Mouse (Mus musculus) CH12.LX (cell line): ENCODE measurements at regions not wholly inside any gene's neighbourhood (a gene's known extent, or its start where the extent isn't known, plus 50 kb on each side); places are given as distances from the start of the nearest gene placed in this dataset.

ENCODE experiments used
- DNase-seq: peaks from one replicate; pipeline ENCODE4 v3.0.0-alpha.2; 2013; ENCODE audit errors: extremely low read depth
- H3K27ac ChIP-seq: 2 replicates; pipeline ENCODE4 v1.5.1; 2012; ENCODE audit warnings: low read depth, mild to moderate bottlenecking, control low read depth, moderate library complexity; ENCODE audit not compliant: insufficient read depth
- H3K27me3 ChIP-seq: replicated peaks from 2 replicates; pipeline ENCODE3; 2012; ENCODE audit warnings: inconsistent platforms
- H3K36me3 ChIP-seq, 2 experiments: replicated peaks in 1 of 2; 2 replicates each; pipeline versions ENCODE3 to v1.6.1; 2012; ENCODE audit warnings: inconsistent platforms in 1 of 2, low read length in 1 of 2, mild to moderate bottlenecking in 1 of 2, mixed read lengths in 1 of 2, moderate library complexity in 1 of 2; ENCODE audit not compliant: control insufficient read depth in 1 of 2, insufficient read depth in 1 of 2
- H3K4me1 ChIP-seq, 2 experiments: 2 replicates each; pipeline ENCODE4 v1.6.1; 2012; ENCODE audit warnings: inconsistent platforms in 1 of 2, moderate library complexity in 1 of 2; ENCODE audit not compliant: insufficient read depth in 2 of 2, control insufficient read depth in 1 of 2
- H3K4me2 ChIP-seq: 2 replicates; pipeline ENCODE4 v1.6.1; 2012; ENCODE audit warnings: low read depth, mild to moderate bottlenecking, control low read depth; ENCODE audit not compliant: poor library complexity, insufficient read depth, severe bottlenecking
- H3K4me3 ChIP-seq, 3 experiments: fragments of 150-350 bp in 1 of 3; sonication (generic) in 1 of 3; replicated peaks in 1 of 3; 2 replicates each; pipeline versions ENCODE3 to v1.5.1; 2011 to 2012; ENCODE audit warnings: low read depth in 2 of 3, low read length in 2 of 3, mild to moderate bottlenecking in 2 of 3, moderate library complexity in 2 of 3, control low read depth in 1 of 3, improper control_type of control experiment in 1 of 3, inconsistent platforms in 1 of 3, mixed read lengths in 1 of 3; ENCODE audit not compliant: poor library complexity in 1 of 3
- H3K79me2 ChIP-seq: replicated peaks from 2 replicates; pipeline ENCODE4 v1.6.1; 2012; ENCODE audit warnings: mild to moderate bottlenecking, moderate library complexity; ENCODE audit not compliant: control insufficient read depth, poor library complexity, insufficient read depth, severe bottlenecking; ENCODE audit errors: extremely low read depth
- H3K9ac ChIP-seq: 2 replicates; pipeline ENCODE4 v1.6.1; 2012; ENCODE audit warnings: low read depth, mild to moderate bottlenecking, control low read depth, moderate library complexity; ENCODE audit not compliant: insufficient read depth
- H3K9me3 ChIP-seq: replicated peaks from 2 replicates; pipeline ENCODE3; 2012; ENCODE audit warnings: low read length, inconsistent platforms, mixed read lengths
- CHD2 ChIP-seq: IDR thresholded peaks from 2 replicates; pipeline ENCODE4 v1.6.1; 2011; ENCODE audit warnings: low read length, improper control_type of control experiment
- CTCF ChIP-seq, 2 experiments: IDR thresholded peaks in 1 of 2; conservative IDR thresholded peaks in 1 of 2; 2 replicates each; pipeline ENCODE4 v1.5.1; 2011 to 2012; ENCODE audit warnings: low read depth in 2 of 2, low read length in 2 of 2, improper control_type of control experiment in 1 of 2, inconsistent platforms in 1 of 2, mild to moderate bottlenecking in 1 of 2, moderate library complexity in 1 of 2
- E2F4 ChIP-seq: IDR thresholded peaks from 2 replicates; pipeline ENCODE4 v1.6.1; 2011; ENCODE audit warnings: low read depth, low read length, improper control_type of control experiment; ENCODE audit not compliant: insufficient replicate concordance
- ELF1 ChIP-seq: IDR thresholded peaks from 2 replicates; pipeline ENCODE4 v1.6.1; 2014; ENCODE audit warnings: low read depth, mild to moderate bottlenecking, inconsistent platforms, low read length, improper control_type of control experiment
- ETS1 ChIP-seq: conservative IDR thresholded peaks from 2 replicates; pipeline ENCODE4 v1.6.1; 2012; ENCODE audit warnings: low read depth, mild to moderate bottlenecking, inconsistent platforms, low read length, improper control_type of control experiment, moderate library complexity
- GABPA ChIP-seq: IDR thresholded peaks from 2 replicates; pipeline ENCODE4 v1.6.1; 2012; ENCODE audit warnings: low read depth, low read length, improper control_type of control experiment, inconsistent platforms; ENCODE audit not compliant: insufficient replicate concordance
- HCFC1 ChIP-seq: IDR thresholded peaks from 2 replicates; pipeline ENCODE4 v1.6.1; 2012; ENCODE audit warnings: low read depth, mild to moderate bottlenecking, inconsistent platforms, low read length, improper control_type of control experiment
- IRF4 ChIP-seq: IDR thresholded peaks from 2 replicates; pipeline ENCODE4 v1.6.1; 2014; ENCODE audit warnings: low read depth, mild to moderate bottlenecking, inconsistent platforms, low read length, improper control_type of control experiment
- JUN ChIP-seq: IDR thresholded peaks from 2 replicates; pipeline ENCODE4 v1.6.1; 2011; ENCODE audit warnings: low read depth, mild to moderate bottlenecking, low read length, improper control_type of control experiment, moderate library complexity; ENCODE audit not compliant: insufficient read depth
- KAT2A ChIP-seq: IDR thresholded peaks from 2 replicates; pipeline ENCODE4 v1.6.1; 2012; ENCODE audit warnings: low read length, improper control_type of control experiment, inconsistent platforms; ENCODE audit not compliant: insufficient replicate concordance
- MAZ ChIP-seq: IDR thresholded peaks from 2 replicates; pipeline ENCODE4 v1.6.1; 2012; ENCODE audit warnings: low read depth, mild to moderate bottlenecking, inconsistent platforms, low read length, improper control_type of control experiment, moderate library complexity
- MEF2A ChIP-seq: IDR thresholded peaks from 2 replicates; pipeline ENCODE4 v1.6.1; 2014; ENCODE audit warnings: low read depth, mild to moderate bottlenecking, inconsistent platforms, low read length, improper control_type of control experiment, borderline replicate concordance
- MXI1 ChIP-seq: IDR thresholded peaks from 2 replicates; pipeline ENCODE4 v1.6.1; 2011; ENCODE audit warnings: mild to moderate bottlenecking, low read depth, low read length, improper control_type of control experiment
- NELFE ChIP-seq: IDR thresholded peaks from 2 replicates; pipeline ENCODE4 v1.6.1; 2011; ENCODE audit warnings: low read depth, low read length, improper control_type of control experiment
- PAX5 ChIP-seq: IDR thresholded peaks from 2 replicates; pipeline ENCODE4 v1.6.1; 2012; ENCODE audit warnings: low read length, inconsistent platforms, mixed read lengths
- POLR2A ChIP-seq: IDR thresholded peaks from 2 replicates; pipeline ENCODE4 v1.6.1; 2011; ENCODE audit warnings: low read depth, mild to moderate bottlenecking, improper control_type of control experiment, low read length
- RAD21 ChIP-seq: IDR thresholded peaks from 2 replicates; pipeline ENCODE4 v1.6.1; 2011; ENCODE audit warnings: low read depth, mild to moderate bottlenecking, low read length, improper control_type of control experiment, moderate library complexity
- RCOR1 ChIP-seq: conservative IDR thresholded peaks from 2 replicates; pipeline ENCODE4 v1.6.1; 2012; ENCODE audit warnings: low read depth, mild to moderate bottlenecking, inconsistent platforms, low read length, improper control_type of control experiment
- SIN3A ChIP-seq: IDR thresholded peaks from 2 replicates; pipeline ENCODE4 v1.6.1; 2012; ENCODE audit warnings: low read length, improper control_type of control experiment, inconsistent platforms
- SMC3 ChIP-seq: IDR thresholded peaks from 2 replicates; pipeline ENCODE4 v1.6.1; 2011; ENCODE audit warnings: low read depth, low read length, improper control_type of control experiment
- TBP ChIP-seq: conservative IDR thresholded peaks from 2 replicates; pipeline ENCODE4 v1.6.1; 2011; ENCODE audit warnings: low read depth, low read length, improper control_type of control experiment
- TCF12 ChIP-seq: IDR thresholded peaks from 2 replicates; pipeline ENCODE4 v1.6.1; 2014; ENCODE audit warnings: low read depth, mild to moderate bottlenecking, inconsistent platforms, low read length, improper control_type of control experiment
- USF2 ChIP-seq: conservative IDR thresholded peaks from 2 replicates; pipeline ENCODE4 v1.6.1; 2011; ENCODE audit warnings: low read depth, low read length, improper control_type of control experiment
- ZMIZ1 ChIP-seq: IDR thresholded peaks from 2 replicates; pipeline ENCODE4 v1.6.1; 2012; ENCODE audit warnings: low read depth, mild to moderate bottlenecking, inconsistent platforms, low read length, improper control_type of control experiment
- ZNF384 ChIP-seq: IDR thresholded peaks from 2 replicates; pipeline ENCODE4 v1.6.1; 2012; ENCODE audit warnings: low read depth, low read length, improper control_type of control experiment, inconsistent platforms
- dilution Hi-C: fragments of 300-500 bp; cut with MboI; formaldehyde crosslinking; loops from 2 replicates; pipeline ENCODE4 v1.14.3; 2020; ENCODE audit warnings: low sequenced_read_pairs; ENCODE audit not compliant: extremely low pct_unique_long_range_greater_than_20kb, extremely low pct_ligation_motif_present
- in situ Hi-C: fragments of 300-500 bp; cut with MboI; formaldehyde crosslinking; loops from 3 replicates; pipeline ENCODE4 v1.14.3; 2019; ENCODE audit warnings: low sequenced_read_pairs, low pct_ligation_motif_present, low pct_unique_long_range_greater_than_20kb, mixed read lengths

GRCm38 (mm10) chr6:61066501-61067282 lies 113.4 kb upstream of the Ccser1 start:
- no peak overlapping the region for H3K27ac ChIP-seq
- H3K4me1 ChIP-seq: no peaks in the 10 kb centered on the region
- no peak for DNase-seq
- dilution Hi-C loops (no loop called here), in situ Hi-C loops (no loop called here)
- H3K79me2 ChIP-seq: no peaks in the 10 kb centered on the region
- no peak overlapping the region for H3K4me2 ChIP-seq
- no peak for TF ChIP-seq NELFE
- TF ChIP-seq PAX5: no peak
- no peak for TF ChIP-seq ETS1
- no peak for TF ChIP-seq RAD21
- no peak for TF ChIP-seq HCFC1
- TF ChIP-seq TBP: no peak
- no peak for TF ChIP-seq CTCF (conservative IDR thresholded peaks at IDR 0.05 in 1 of 2, IDR thresholded peaks at IDR 0.05 in 1 of 2; ENCODE audit: low read depth in 2 of 2, low read length in 2 of 2)
- TF ChIP-seq TCF12: no peak
- no peaks in the 10 kb centered on the region for H3K27me3 ChIP-seq
- peaks cover 43% of the 10 kb centered on the region for H3K9me3 ChIP-seq
- no peaks in the 10 kb centered on the region for H3K36me3 ChIP-seq
- H3K9ac ChIP-seq: no peak overlapping the region
- H3K4me3 ChIP-seq: no peak overlapping the region

- no peak for DNase-seq
- Histone ChIP-seq H3K27me3 (no peaks in the 10 kb centered on the region), H3K4me2 (no peak overlapping the region), H3K9me3 (peaks cover 38% of the 10 kb centered on the region), H3K4me1 (no peaks in the 10 kb centered on the region), H3K4me3 (no peak overlapping the region), H3K79me2 (no peaks in the 10 kb centered on the region), H3K27ac (no peak overlapping the region), H3K36me3 (no peaks in the 10 kb centered on the region), H3K9ac (no peak overlapping the region)
- TF ChIP-seq MEF2A (no peak), POLR2A (no peak), ETS1 (no peak), ZNF384 (no peak), ELF1 (no peak), IRF4 (no peak), RCOR1 (no peak), E2F4 (no peak), MXI1 (no peak), SMC3 (no peak), GABPA (no peak), MAZ (no peak), USF2 (no peak), PAX5 (no peak), KAT2A (no peak), SIN3A (no peak), CHD2 (no peak), JUN (no peak), ZMIZ1 (no peak)
- dilution Hi-C loops: no loop called here
- in situ Hi-C loops: no loop called here
Observed at GRCm38 (mm10) chr6:61067355-61068116, 112.6 kb upstream of the Ccser1 start.
